Mouse (Mus musculus) left cerebral cortex, postnatal 4 days (tissue): ENCODE measurements at regions not wholly inside any gene's neighbourhood (a gene's known extent, or its start where the extent isn't known, plus 50 kb on each side); places are given as distances from the start of the nearest gene placed in this dataset.
A peak's percentile ranks its signal among the peaks of the same experiment; 100 is the strongest.

ENCODE experiments used
- DNase-seq: peaks from one replicate; pipeline ENCODE4 v3.0.0-alpha.2; 2022
- intact Hi-C: fragments of 180-260 bp; cut with DNase I; formaldehyde crosslinking; loops from one replicate; pipeline ENCODE4 v1.15.1; 2025

- peak; percentile 48 for DNase-seq
- intact Hi-C loops = no loop called here
Measured at GRCm38 (mm10) chr13:15802043-15802795, 209.4 kb upstream of the Inhba start.

GRCm38 (mm10) chr13:15803965-15804364 is 207.7 kb upstream of the Inhba start:
- no peak for DNase-seq
- intact Hi-C loops = no loop called here

GRCm38 (mm10) chr13:15806925-15807324 is 204.7 kb upstream of the Inhba start:
- no peak for DNase-seq
- intact Hi-C loops = no loop called here

- intact Hi-C loops = no loop called here
- no peak for DNase-seq
Measured at GRCm38 (mm10) chr13:15822261-15822850, 189.3 kb upstream of the Inhba start.

- peak; percentile 1 for DNase-seq
- intact Hi-C loops = no loop called here
Measured at GRCm38 (mm10) chr13:15845806-15846205, 165.8 kb upstream of the Inhba start.

GRCm38 (mm10) chr13:15848017-15848416 is 163.6 kb upstream of the Inhba start:
- no peak for DNase-seq
- intact Hi-C loops = no loop called here

GRCm38 (mm10) chr13:15849129-15849528 is 162.5 kb upstream of the Inhba start:
- intact Hi-C loops = no loop called here
- no peak for DNase-seq

- DNase-seq = no peak
- intact Hi-C loops = no loop called here
Measured at GRCm38 (mm10) chr13:15850358-15850757, 161.3 kb upstream of the Inhba start.

GRCm38 (mm10) chr13:15853022-15853566 is 158.6 kb upstream of the Inhba start:
- no peak for DNase-seq
- intact Hi-C loops = no loop called here

GRCm38 (mm10) chr13:15862941-15863340 is 148.7 kb upstream of the Inhba start:
- DNase-seq = peak; percentile 6
- intact Hi-C loops = no loop called here

GRCm38 (mm10) chr13:15863344-15863743 is 148.3 kb upstream of the Inhba start:
- DNase-seq = no peak
- intact Hi-C loops = no loop called here

GRCm38 (mm10) chr13:15867046-15867561 is 144.5 kb upstream of the Inhba start:
- intact Hi-C loops = no loop called here

GRCm38 (mm10) chr13:15877606-15878005 is 134.0 kb upstream of the Inhba start:
- no peak for DNase-seq
- intact Hi-C loops = no loop called here

More at GRCm38 (mm10) chr13:15867046-15867561, 144.5 kb upstream of the Inhba start:
- no peak for DNase-seq

- DNase-seq = no peak
- intact Hi-C loops = no loop called here
Measured at GRCm38 (mm10) chr13:15879576-15879975, 132.1 kb upstream of the Inhba start.

GRCm38 (mm10) chr13:15890794-15891193 is 120.9 kb upstream of the Inhba start:
- intact Hi-C loops = no loop called here
- no peak for DNase-seq

GRCm38 (mm10) chr13:15891403-15891802 is 120.2 kb upstream of the Inhba start:
- DNase-seq = no peak
- intact Hi-C loops = no loop called here

GRCm38 (mm10) chr13:15898201-15898600 is 113.5 kb upstream of the Inhba start:
- no peak for DNase-seq
- intact Hi-C loops = no loop called here

- intact Hi-C loops = no loop called here
- no peak for DNase-seq
Measured at GRCm38 (mm10) chr13:15901710-15902675, 109.7 kb upstream of the Inhba start.

- intact Hi-C loops = no loop called here
- DNase-seq = no peak
Measured at GRCm38 (mm10) chr13:15907806-15908205, 103.8 kb upstream of the Inhba start.

GRCm38 (mm10) chr13:15910578-15910977 is 101.1 kb upstream of the Inhba start:
- DNase-seq = no peak
- intact Hi-C loops = no loop called here

GRCm38 (mm10) chr13:15911263-15911662 is 100.4 kb upstream of the Inhba start:
- intact Hi-C loops = no loop called here
- no peak for DNase-seq
